Mouse (Mus musculus) ES-E14 (cell line): Measurements from ENCODE around the gene Rpl10a. TPM values are rescaled to one million over a fixed set of nuclear protein-coding genes. Genes with fewer than 3 reads are reported as not detected.
A peak's percentile ranks its signal among the peaks of the same experiment; 100 is the strongest.
"Not testable (repeated sequence)": the region's sequence is repeated elsewhere in the genome, so short reads cannot be mapped to it uniquely, and the experiment has no call there.

ENCODE experiments used
- DNase-seq: peaks from one replicate; pipeline ENCODE4 v3.0.0-alpha.2; 2013; ENCODE audit warnings: low read depth, low spot score
- H3K27ac ChIP-seq: 2 replicates; pipeline ENCODE4 v1.5.1; 2012; ENCODE audit warnings: low read depth, mild to moderate bottlenecking, low read length, moderate library complexity, mixed read lengths; ENCODE audit not compliant: poor library complexity, insufficient read depth, severe bottlenecking
- H3K36me3 ChIP-seq: 2 replicates; pipeline ENCODE4 v1.6.1; 2012; ENCODE audit warnings: mild to moderate bottlenecking, low read length, moderate library complexity, mixed read lengths; ENCODE audit not compliant: control insufficient read depth, poor library complexity, insufficient read depth, severe bottlenecking
- H3K4me1 ChIP-seq, 2 experiments: fragments of 150-350 bp in 1 of 2; sonication (generic) in 1 of 2; 2 replicates each; pipeline ENCODE4 v1.6.1; 2012; ENCODE audit warnings: low read length in 2 of 2, mild to moderate bottlenecking in 1 of 2, mixed read lengths in 1 of 2; ENCODE audit not compliant: control insufficient read depth in 2 of 2, insufficient read depth in 2 of 2, poor library complexity in 1 of 2
- H3K4me3 ChIP-seq, 2 experiments: fragments of 150-350 bp in 1 of 2; sonication (generic) in 1 of 2; 2 replicates each; pipeline ENCODE4 v1.5.1; 2012; ENCODE audit warnings: low read length in 2 of 2, low read depth in 1 of 2, mild to moderate bottlenecking in 1 of 2, mixed read lengths in 1 of 2; ENCODE audit not compliant: insufficient read depth in 1 of 2, poor library complexity in 1 of 2, severe bottlenecking in 1 of 2
- H3K9ac ChIP-seq: 2 replicates; pipeline ENCODE4 v1.6.1; 2012; ENCODE audit warnings: low read depth, mild to moderate bottlenecking, low read length, mixed read lengths; ENCODE audit not compliant: poor library complexity, insufficient read depth, severe bottlenecking
- H3K9me3 ChIP-seq: fragments of 150-350 bp; sonication (generic); 2 replicates; pipeline ENCODE4 v1.6.1; 2012; ENCODE audit warnings: low read depth, mild to moderate bottlenecking, low read length; ENCODE audit not compliant: control insufficient read depth, insufficient read depth
- CHD2 ChIP-seq: IDR thresholded peaks from 2 replicates; pipeline ENCODE4 v1.6.1; 2014; ENCODE audit warnings: mild to moderate bottlenecking, low read depth, low read length, inconsistent platforms
- HCFC1 ChIP-seq: IDR thresholded peaks from 2 replicates; pipeline ENCODE4 v1.6.1; 2012; ENCODE audit warnings: low read length, inconsistent platforms, borderline replicate concordance; ENCODE audit not compliant: insufficient read depth
- MAFK ChIP-seq: IDR thresholded peaks from 2 replicates; pipeline ENCODE4 v1.6.1; 2014; ENCODE audit warnings: mild to moderate bottlenecking, low read depth, low read length, inconsistent platforms; ENCODE audit not compliant: insufficient read depth
- ZC3H11A ChIP-seq: IDR thresholded peaks from 2 replicates; pipeline ENCODE4 v1.6.1; 2012; ENCODE audit warnings: low read depth, mild to moderate bottlenecking, inconsistent platforms, low read length, borderline replicate concordance
- ZNF384 ChIP-seq: IDR thresholded peaks from 2 replicates; pipeline ENCODE4 v1.6.1; 2012; ENCODE audit warnings: low read depth, low read length, inconsistent platforms
- in situ Hi-C, 2 experiments: fragments of 600-800 bp; cut with MboI; formaldehyde crosslinking; loops; one replicate each; pipeline ENCODE4 v1.15.1; 2025; ENCODE audit warnings: low sequenced_read_pairs in 2 of 2, inconsistent platforms in 1 of 2; ENCODE audit not compliant: unreplicated experiment in 2 of 2
- total RNA-seq: library from RNA; depleted of rRNA; stranded (reverse); fragments of 300-350 nt; gene quantifications from 2 replicates; pipeline ENCODE4 v1.2.3, GENCODE M21; 2012

Gene Rpl10a
- total RNA-seq, 1 experiment, result 2,234 TPM

GRCm38 (mm10) chr17:28330232-28330546 lies 1.9 kb downstream of the Rpl10a start:
- TF ChIP-seq ZNF384, result 0 out of 2 replicates have a peak, but pooled peaks have one; percentile 16
- TF ChIP-seq MAFK, result no peak
- H3K9me3 ChIP-seq, result no peaks in the 10 kb centered on the region
- peak overlapping the region; percentile 99 for H3K9ac ChIP-seq
- H3K36me3 ChIP-seq, result peaks cover 38% of the 10 kb centered on the region
- H3K4me1 ChIP-seq, result peaks cover 0 to 38% of the 10 kb centered on the region in 2 experiments; a peak in 2 of 4 replicates
- in situ Hi-C loops, result no loop called here
- peak overlapping the region; percentile 90 for H3K27ac ChIP-seq
- H3K4me3 ChIP-seq, result peak overlapping the region; percentile 56 to 95
- no peak for DNase-seq

GRCm38 (mm10) chr17:28330590-28330989 lies 2.3 kb downstream of the Rpl10a start:
- Histone ChIP-seq H3K4me1 (peaks cover 0 to 41% of the 10 kb centered on the region in 2 experiments; a peak in 2 of 4 replicates), H3K9ac (peak overlapping the region; percentile 51), H3K36me3 (peaks cover 38% of the 10 kb centered on the region), H3K4me3 (peak overlapping the region in 1 of 2 experiments; percentile 95; a peak in 2 of 4 replicates)
- DNase-seq, H3K9me3 ChIP-seq, in situ Hi-C loops, H3K27ac ChIP-seq: not testable (repeated sequence)

- no peak for DNase-seq
- Histone ChIP-seq H3K4me3 (peak overlapping the region in 1 of 2 experiments; percentile 95; a peak in 2 of 4 replicates), H3K4me1 (peaks cover 0 to 37% of the 10 kb centered on the region in 2 experiments; a peak in 2 of 4 replicates), H3K9me3 (no peaks in the 10 kb centered on the region), H3K27ac (no peak overlapping the region), H3K36me3 (peaks cover 37% of the 10 kb centered on the region), H3K9ac (peak overlapping the region; percentile 51; the same call in 1 of the 2 replicates)
- in situ Hi-C loops, result no loop called here
- no peak for TF ChIP-seq ZC3H11A
- TF ChIP-seq MAFK, result no peak
- no peak for TF ChIP-seq HCFC1
- peak; percentile 52; the same call in 1 of the 2 replicates for TF ChIP-seq CHD2
- TF ChIP-seq ZNF384, result no peak
These were observed 3.2 kb downstream of the Rpl10a start for GRCm38 (mm10) chr17:28331241-28332112.

- in situ Hi-C loops, result no loop called here
- peaks cover 0 to 35% of the 10 kb centered on the region in 2 experiments; a peak in 1 of 4 replicates for H3K4me1 ChIP-seq
- H3K4me3 ChIP-seq, result no peak overlapping the region
- H3K9me3 ChIP-seq, result no peaks in the 10 kb centered on the region
- H3K36me3 ChIP-seq, result peaks cover 35% of the 10 kb centered on the region
- no peak overlapping the region for H3K9ac ChIP-seq
- no peak for DNase-seq
- TF ChIP-seq ZNF384 (no peak), ZC3H11A (no peak), CHD2 (peak; percentile 44; the same call in 1 of the 2 replicates), HCFC1 (peak; percentile 26; the same call in 1 of the 2 replicates), MAFK (no peak)
- no peak overlapping the region for H3K27ac ChIP-seq
These were observed 4.0 kb downstream of the Rpl10a start for GRCm38 (mm10) chr17:28332113-28332914.
